ENCODE assay signal across 14 mouse cellular contexts in genomic region chr5:74136868-74137439, GRCm38 (mm10). TPM values are rescaled to one million over a fixed set of nuclear protein-coding genes. Genes with fewer than 3 reads are reported as not detected.
DNase-seq lines count a peak whose midpoint lies in the region; ATAC-seq and TF ChIP-seq lines count a peak whose summit lies in the region.
"Had no signal": no experiment of that assay in that cellular context is flagged by ENCODE, and none has a peak within 500 bp of the region (broad histone marks: within the 10 kb centered on the region; RNA-seq: fewer than 3 reads in every experiment).

No protein-coding gene starts in this region.

- no peak overlapping the region for H3K9ac ChIP-seq in heart, embryonic 13.5 days
- no peak overlapping the region for H3K9ac ChIP-seq in heart, adult 2 months (ENCODE audit: low read depth, low read length)
- no peak overlapping the region for H3K9ac ChIP-seq in lung, embryonic 16.5 days (ENCODE audit: low read length)
- no peak overlapping the region for H3K9ac ChIP-seq in forebrain, postnatal 0 days
- H3K9ac ChIP-seq: limb, embryonic 12.5 days; midbrain, embryonic 13.5 days had no signal

- TF ChIP-seq CTCF in heart, adult 2 months (IDR thresholded peaks at IDR 0.05): no peak
- TF ChIP-seq CTCF in forebrain, postnatal 0 days (IDR thresholded peaks at IDR 0.05; ENCODE audit: low read depth): no peak

- no peak overlapping the region for H3K4me2 ChIP-seq in heart, embryonic 13.5 days
- H3K4me2 ChIP-seq in lung, embryonic 16.5 days (ENCODE audit: low read depth, low read length): peak overlapping the region; percentile 12; the same call in 1 of the 2 replicates
- H3K4me2 ChIP-seq in forebrain, postnatal 0 days (ENCODE audit: low read depth): no peak overlapping the region
- H3K4me2 ChIP-seq: limb, embryonic 12.5 days; midbrain, embryonic 13.5 days had no signal

- no peak overlapping the region for H3K4me3 ChIP-seq in heart, embryonic 13.5 days
- no peak overlapping the region for H3K4me3 ChIP-seq in heart, adult 2 months
- no peak overlapping the region for H3K4me3 ChIP-seq in lung, embryonic 16.5 days (ENCODE audit: low read length)
- H3K4me3 ChIP-seq in forebrain, postnatal 0 days (ENCODE audit: low read depth, low read length): no peak overlapping the region
- H3K4me3 ChIP-seq: limb, embryonic 12.5 days; midbrain, embryonic 13.5 days had no signal

- ATAC-seq in heart, embryonic 13.5 days (ENCODE audit: extremely low read depth, insufficient number of reproducible peaks, low FRiP score, low TSS enrichment): no peak
- peak; percentile 92 for ATAC-seq in lung, embryonic 16.5 days (ENCODE audit: low read depth)
- no peak for ATAC-seq in forebrain, postnatal 0 days
- ATAC-seq: activated CD4-positive, CD25-positive, alpha-beta regulatory T cell, adult 4 months; midbrain, embryonic 13.5 days had no signal

- peak overlapping the region; percentile 56 for H3K27ac ChIP-seq in heart, embryonic 13.5 days (replicated peaks)
- H3K27ac ChIP-seq in heart, adult 2 months: no peak overlapping the region
- H3K27ac ChIP-seq in lung, embryonic 16.5 days (ENCODE audit: low read length): peak overlapping the region; percentile 86
- no peak overlapping the region for H3K27ac ChIP-seq in forebrain, postnatal 0 days (ENCODE audit: low read depth, low read length)
- H3K27ac ChIP-seq: limb, embryonic 12.5 days; midbrain, embryonic 13.5 days had no signal

- H3K4me1 ChIP-seq in heart, embryonic 13.5 days: peaks cover 32% of the 10 kb centered on the region
- no peaks in the 10 kb centered on the region for H3K4me1 ChIP-seq in heart, adult 2 months (ENCODE audit: control insufficient read depth, insufficient read depth, low read length)
- H3K4me1 ChIP-seq in lung, embryonic 16.5 days (replicated peaks; ENCODE audit: control insufficient read depth, insufficient read depth, low read length): peaks cover 10% of the 10 kb centered on the region
- H3K4me1 ChIP-seq in forebrain, postnatal 0 days (ENCODE audit: insufficient read depth): no peaks in the 10 kb centered on the region
- H3K4me1 ChIP-seq: midbrain, embryonic 13.5 days had no signal

- intact Hi-C loops in heart, adult 2 months (cut with DNase I): no loop called here

- TF ChIP-seq EP300 in heart, adult 2 months (IDR thresholded peaks at IDR 0.05; ENCODE audit: insufficient read depth, low read depth, low read length): no peak

- no peak for TF ChIP-seq POLR2A in heart, adult 2 months (IDR thresholded peaks at IDR 0.05; ENCODE audit: insufficient read depth, low read depth, low read length)

- H3K27me3 ChIP-seq in heart, embryonic 13.5 days (replicated peaks): no peaks in the 10 kb centered on the region
- no peaks in the 10 kb centered on the region for H3K27me3 ChIP-seq in heart, adult 2 months (ENCODE audit: control insufficient read depth, insufficient read depth, low read length)
- H3K27me3 ChIP-seq in lung, embryonic 16.5 days (ENCODE audit: control insufficient read depth, insufficient read depth, low read depth, low read length): no peaks in the 10 kb centered on the region
- H3K27me3 ChIP-seq in forebrain, postnatal 0 days (ENCODE audit: insufficient read depth, low read length): no peaks in the 10 kb centered on the region
- H3K27me3 ChIP-seq: limb, embryonic 12.5 days; midbrain, embryonic 13.5 days had no signal

- DNase-seq in heart, adult 2 months: no peak
- peak; percentile 28 for DNase-seq in retina, postnatal 1 day
- DNase-seq in retina, embryonic 14.5 days (ENCODE audit: low spot score): no peak
- DNase-seq in yolk sac, embryonic 10.5 days (ENCODE audit: low spot score): peak; percentile 75
- DNase-seq in layer of hippocampus, adult 9-10 months (ENCODE audit: low spot score): no peak
- no peak for DNase-seq in forebrain, postnatal 0 days
- DNase-seq: cerebellum, adult 18-20 months; heart, postnatal 4 days; kidney, adult 18-20 months had no signal

- H3K79me2 ChIP-seq in heart, adult 2 months (replicated peaks; ENCODE audit: control insufficient read depth, insufficient read depth, low read length): no peaks in the 10 kb centered on the region

- WGBS in heart, embryonic 13.5 days: 5% methylated on average over 5 of the region's 5 CpGs
- WGBS in heart, adult 2 months: 34% methylated on average over 5 of the region's 5 CpGs
- WGBS in lung, embryonic 16.5 days: 16% methylated on average over 5 of the region's 5 CpGs
- WGBS in forebrain, postnatal 0 days: 64% methylated on average over 5 of the region's 5 CpGs

- peaks cover 7% of the 10 kb centered on the region; the same call in 1 of the 2 replicates for H3K9me3 ChIP-seq in heart, embryonic 13.5 days
- H3K9me3 ChIP-seq in lung, embryonic 16.5 days (ENCODE audit: control insufficient read depth, low read length): no peaks in the 10 kb centered on the region
- H3K9me3 ChIP-seq in forebrain, postnatal 0 days (ENCODE audit: low read length): no peaks in the 10 kb centered on the region
- H3K9me3 ChIP-seq: limb, embryonic 12.5 days; midbrain, embryonic 13.5 days had no signal

- H3K36me3 ChIP-seq in heart, embryonic 13.5 days: no peaks in the 10 kb centered on the region
- no peaks in the 10 kb centered on the region for H3K36me3 ChIP-seq in heart, adult 2 months (ENCODE audit: control insufficient read depth, insufficient read depth, low read length)
- no peaks in the 10 kb centered on the region for H3K36me3 ChIP-seq in lung, embryonic 16.5 days (ENCODE audit: control insufficient read depth, insufficient read depth, low read length)
- no peaks in the 10 kb centered on the region for H3K36me3 ChIP-seq in forebrain, postnatal 0 days (ENCODE audit: insufficient read depth)
- H3K36me3 ChIP-seq: limb, embryonic 12.5 days; midbrain, embryonic 13.5 days had no signal

RNA-seq across cellular contexts. Expression of gene Rasl11b, which starts 58.1 kb away (rescaled TPM):
- polyA plus RNA-seq in heart, embryonic 13.5 days (2015; fragmentation: Nextera tagmentation; extraction: Ambion mirVana): 79.7 and 88.1 TPM in 2 replicates
- 10 to 100 TPM; 27.8 to 28.9 TPM for total RNA-seq in heart, adult 2 months (2021)
- 31.3 and 44.4 TPM in 2 replicates for polyA plus RNA-seq in heart, adult 2 months (2012; rRNA removed)
- polyA plus RNA-seq in lung, embryonic 16.5 days (2015; fragmentation: Nextera tagmentation; extraction: Ambion mirVana): 182 and 188 TPM in 2 replicates
- total RNA-seq in forebrain, postnatal 0 days (2014; rRNA removed): 7.7 and 8.4 TPM in 2 replicates
- 37.3 and 43.5 TPM in 2 replicates for polyA plus RNA-seq in forebrain, postnatal 0 days (2015; fragmentation: Nextera tagmentation; extraction: Ambion mirVana)

Comparison
In these comparisons a context has a peak if more than half of its experiments do, and no peak if none do; other contexts are left out.
1. H3K27ac ChIP-seq: peak in heart, embryonic 13.5 days (single experiment) and lung, embryonic 16.5 days (single experiment); none in heart, adult 2 months (single experiment) and forebrain, postnatal 0 days (single experiment).
2. DNase-seq: peak in retina, postnatal 1 day (single experiment) and yolk sac, embryonic 10.5 days (single experiment); none in heart, adult 2 months (0 of 2), retina, embryonic 14.5 days (single experiment), layer of hippocampus, adult 9-10 months (single experiment) and forebrain, postnatal 0 days (single experiment).